Mouse (Mus musculus) CH12.LX (cell line): Measurements from ENCODE around the gene Mdm4. TPM values are rescaled to one million over a fixed set of nuclear protein-coding genes. Genes with fewer than 3 reads are reported as not detected.

Source experiments
- DNase-seq: peaks from one replicate; pipeline ENCODE4 v3.0.0-alpha.2; 2013; ENCODE audit errors: extremely low read depth
- H3K27ac ChIP-seq: 2 replicates; pipeline ENCODE4 v1.5.1; 2012; ENCODE audit warnings: low read depth, mild to moderate bottlenecking, control low read depth, moderate library complexity; ENCODE audit not compliant: insufficient read depth
- H3K27me3 ChIP-seq: replicated peaks from 2 replicates; pipeline ENCODE3; 2012; ENCODE audit warnings: inconsistent platforms
- H3K36me3 ChIP-seq, 2 experiments: replicated peaks in 1 of 2; 2 replicates each; pipeline versions ENCODE3 to v1.6.1; 2012; ENCODE audit warnings: inconsistent platforms in 1 of 2, low read length in 1 of 2, mild to moderate bottlenecking in 1 of 2, mixed read lengths in 1 of 2, moderate library complexity in 1 of 2; ENCODE audit not compliant: control insufficient read depth in 1 of 2, insufficient read depth in 1 of 2
- H3K4me1 ChIP-seq, 2 experiments: 2 replicates each; pipeline ENCODE4 v1.6.1; 2012; ENCODE audit warnings: inconsistent platforms in 1 of 2, moderate library complexity in 1 of 2; ENCODE audit not compliant: insufficient read depth in 2 of 2, control insufficient read depth in 1 of 2
- H3K4me2 ChIP-seq: 2 replicates; pipeline ENCODE4 v1.6.1; 2012; ENCODE audit warnings: low read depth, mild to moderate bottlenecking, control low read depth; ENCODE audit not compliant: poor library complexity, insufficient read depth, severe bottlenecking
- H3K4me3 ChIP-seq, 3 experiments: fragments of 150-350 bp in 1 of 3; sonication (generic) in 1 of 3; replicated peaks in 1 of 3; 2 replicates each; pipeline versions ENCODE3 to v1.5.1; 2011 to 2012; ENCODE audit warnings: low read depth in 2 of 3, low read length in 2 of 3, mild to moderate bottlenecking in 2 of 3, moderate library complexity in 2 of 3, control low read depth in 1 of 3, improper control_type of control experiment in 1 of 3, inconsistent platforms in 1 of 3, mixed read lengths in 1 of 3; ENCODE audit not compliant: poor library complexity in 1 of 3
- H3K79me2 ChIP-seq: replicated peaks from 2 replicates; pipeline ENCODE4 v1.6.1; 2012; ENCODE audit warnings: mild to moderate bottlenecking, moderate library complexity; ENCODE audit not compliant: control insufficient read depth, poor library complexity, insufficient read depth, severe bottlenecking; ENCODE audit errors: extremely low read depth
- H3K9ac ChIP-seq: 2 replicates; pipeline ENCODE4 v1.6.1; 2012; ENCODE audit warnings: low read depth, mild to moderate bottlenecking, control low read depth, moderate library complexity; ENCODE audit not compliant: insufficient read depth
- H3K9me3 ChIP-seq: replicated peaks from 2 replicates; pipeline ENCODE3; 2012; ENCODE audit warnings: low read length, inconsistent platforms, mixed read lengths
- BHLHE40 ChIP-seq: IDR thresholded peaks from 2 replicates; pipeline ENCODE4 v1.6.1; 2011; ENCODE audit warnings: mild to moderate bottlenecking, low read depth, low read length, improper control_type of control experiment
- CHD1 ChIP-seq: IDR thresholded peaks from 2 replicates; pipeline ENCODE4 v1.6.1; 2012; ENCODE audit warnings: low read depth, low read length, improper control_type of control experiment, inconsistent platforms
- CHD2 ChIP-seq: IDR thresholded peaks from 2 replicates; pipeline ENCODE4 v1.6.1; 2011; ENCODE audit warnings: low read length, improper control_type of control experiment
- CTCF ChIP-seq, 2 experiments: IDR thresholded peaks in 1 of 2; conservative IDR thresholded peaks in 1 of 2; 2 replicates each; pipeline ENCODE4 v1.5.1; 2011 to 2012; ENCODE audit warnings: low read depth in 2 of 2, low read length in 2 of 2, improper control_type of control experiment in 1 of 2, inconsistent platforms in 1 of 2, mild to moderate bottlenecking in 1 of 2, moderate library complexity in 1 of 2
- E2F4 ChIP-seq: IDR thresholded peaks from 2 replicates; pipeline ENCODE4 v1.6.1; 2011; ENCODE audit warnings: low read depth, low read length, improper control_type of control experiment; ENCODE audit not compliant: insufficient replicate concordance
- EP300 ChIP-seq: IDR thresholded peaks from 2 replicates; pipeline ENCODE4 v1.6.1; 2011; ENCODE audit warnings: low read length, improper control_type of control experiment
- ETS1 ChIP-seq: conservative IDR thresholded peaks from 2 replicates; pipeline ENCODE4 v1.6.1; 2012; ENCODE audit warnings: low read depth, mild to moderate bottlenecking, inconsistent platforms, low read length, improper control_type of control experiment, moderate library complexity
- HCFC1 ChIP-seq: IDR thresholded peaks from 2 replicates; pipeline ENCODE4 v1.6.1; 2012; ENCODE audit warnings: low read depth, mild to moderate bottlenecking, inconsistent platforms, low read length, improper control_type of control experiment
- JUN ChIP-seq: IDR thresholded peaks from 2 replicates; pipeline ENCODE4 v1.6.1; 2011; ENCODE audit warnings: low read depth, mild to moderate bottlenecking, low read length, improper control_type of control experiment, moderate library complexity; ENCODE audit not compliant: insufficient read depth
- JUND ChIP-seq: conservative IDR thresholded peaks from 2 replicates; pipeline ENCODE4 v1.6.1; 2011; ENCODE audit warnings: low read depth, low read length, improper control_type of control experiment
- MAFK ChIP-seq: IDR thresholded peaks from 2 replicates; pipeline ENCODE4 v1.6.1; 2011; ENCODE audit warnings: low read length, improper control_type of control experiment; ENCODE audit not compliant: insufficient replicate concordance
- MAX ChIP-seq: IDR thresholded peaks from 2 replicates; pipeline ENCODE4 v1.6.1; 2011; ENCODE audit warnings: low read length, improper control_type of control experiment
- MAZ ChIP-seq: IDR thresholded peaks from 2 replicates; pipeline ENCODE4 v1.6.1; 2012; ENCODE audit warnings: low read depth, mild to moderate bottlenecking, inconsistent platforms, low read length, improper control_type of control experiment, moderate library complexity
- MEF2A ChIP-seq: IDR thresholded peaks from 2 replicates; pipeline ENCODE4 v1.6.1; 2014; ENCODE audit warnings: low read depth, mild to moderate bottlenecking, inconsistent platforms, low read length, improper control_type of control experiment, borderline replicate concordance
- MXI1 ChIP-seq: IDR thresholded peaks from 2 replicates; pipeline ENCODE4 v1.6.1; 2011; ENCODE audit warnings: mild to moderate bottlenecking, low read depth, low read length, improper control_type of control experiment
- NELFE ChIP-seq: IDR thresholded peaks from 2 replicates; pipeline ENCODE4 v1.6.1; 2011; ENCODE audit warnings: low read depth, low read length, improper control_type of control experiment
- NRF1 ChIP-seq: IDR thresholded peaks from 2 replicates; pipeline ENCODE4 v1.6.1; 2014; ENCODE audit warnings: low read depth, mild to moderate bottlenecking, inconsistent platforms, low read length, improper control_type of control experiment, moderate library complexity
- PAX5 ChIP-seq: IDR thresholded peaks from 2 replicates; pipeline ENCODE4 v1.6.1; 2012; ENCODE audit warnings: low read length, inconsistent platforms, mixed read lengths
- POLR2AphosphoS2 ChIP-seq: IDR thresholded peaks from 2 replicates; pipeline ENCODE4 v1.6.1; 2011; ENCODE audit warnings: low read depth, low read length, improper control_type of control experiment
- RAD21 ChIP-seq: IDR thresholded peaks from 2 replicates; pipeline ENCODE4 v1.6.1; 2011; ENCODE audit warnings: low read depth, mild to moderate bottlenecking, low read length, improper control_type of control experiment, moderate library complexity
- RCOR1 ChIP-seq: conservative IDR thresholded peaks from 2 replicates; pipeline ENCODE4 v1.6.1; 2012; ENCODE audit warnings: low read depth, mild to moderate bottlenecking, inconsistent platforms, low read length, improper control_type of control experiment
- SIN3A ChIP-seq: IDR thresholded peaks from 2 replicates; pipeline ENCODE4 v1.6.1; 2012; ENCODE audit warnings: low read length, improper control_type of control experiment, inconsistent platforms
- TBP ChIP-seq: conservative IDR thresholded peaks from 2 replicates; pipeline ENCODE4 v1.6.1; 2011; ENCODE audit warnings: low read depth, low read length, improper control_type of control experiment
- UBTF ChIP-seq: IDR thresholded peaks from 2 replicates; pipeline ENCODE4 v1.6.1; 2012; ENCODE audit warnings: low read depth, mild to moderate bottlenecking, inconsistent platforms, low read length, improper control_type of control experiment, moderate library complexity
- USF1 ChIP-seq: IDR thresholded peaks from 2 replicates; pipeline ENCODE4 v1.6.1; 2014; ENCODE audit warnings: low read depth, mild to moderate bottlenecking, inconsistent platforms, low read length, improper control_type of control experiment
- USF2 ChIP-seq: conservative IDR thresholded peaks from 2 replicates; pipeline ENCODE4 v1.6.1; 2011; ENCODE audit warnings: low read depth, low read length, improper control_type of control experiment
- ZC3H11A ChIP-seq: IDR thresholded peaks from 2 replicates; pipeline ENCODE4 v1.6.1; 2012; ENCODE audit warnings: low read depth, mild to moderate bottlenecking, inconsistent platforms, low read length, improper control_type of control experiment
- ZKSCAN1 ChIP-seq: IDR thresholded peaks from 2 replicates; pipeline ENCODE4 v1.6.1; 2012; ENCODE audit warnings: low read depth, inconsistent platforms, low read length, improper control_type of control experiment, borderline replicate concordance
- ZMIZ1 ChIP-seq: IDR thresholded peaks from 2 replicates; pipeline ENCODE4 v1.6.1; 2012; ENCODE audit warnings: low read depth, mild to moderate bottlenecking, inconsistent platforms, low read length, improper control_type of control experiment
- ZNF384 ChIP-seq: IDR thresholded peaks from 2 replicates; pipeline ENCODE4 v1.6.1; 2012; ENCODE audit warnings: low read depth, low read length, improper control_type of control experiment, inconsistent platforms
- dilution Hi-C: fragments of 300-500 bp; cut with MboI; formaldehyde crosslinking; loops from 2 replicates; pipeline ENCODE4 v1.14.3; 2020; ENCODE audit warnings: low sequenced_read_pairs; ENCODE audit not compliant: extremely low pct_unique_long_range_greater_than_20kb, extremely low pct_ligation_motif_present
- in situ Hi-C: fragments of 300-500 bp; cut with MboI; formaldehyde crosslinking; loops from 3 replicates; pipeline ENCODE4 v1.14.3; 2019; ENCODE audit warnings: low sequenced_read_pairs, low pct_ligation_motif_present, low pct_unique_long_range_greater_than_20kb, mixed read lengths
- polyA plus RNA-seq: library from polyadenylated mRNA; unstranded; fragments of >175 nt; gene quantifications from 2 replicates; pipeline ENCODE4 v1.2.1, GENCODE M21; 2012; ENCODE audit warnings: low read depth; ENCODE audit not compliant: insufficient read length
- total RNA-seq, 2 experiments: library from RNA; depleted of rRNA; stranded (reverse); fragments of 300-350 nt in 1 of 2; fragments of >200 nt in 1 of 2; gene quantifications; 2 replicates each; pipeline ENCODE4 v1.2.3; 2012 to 2014

The Mdm4 gene
- total and polyA plus RNA-seq, 3 experiments, result 66.5 to 107 (median 78.9) TPM

DNA sequence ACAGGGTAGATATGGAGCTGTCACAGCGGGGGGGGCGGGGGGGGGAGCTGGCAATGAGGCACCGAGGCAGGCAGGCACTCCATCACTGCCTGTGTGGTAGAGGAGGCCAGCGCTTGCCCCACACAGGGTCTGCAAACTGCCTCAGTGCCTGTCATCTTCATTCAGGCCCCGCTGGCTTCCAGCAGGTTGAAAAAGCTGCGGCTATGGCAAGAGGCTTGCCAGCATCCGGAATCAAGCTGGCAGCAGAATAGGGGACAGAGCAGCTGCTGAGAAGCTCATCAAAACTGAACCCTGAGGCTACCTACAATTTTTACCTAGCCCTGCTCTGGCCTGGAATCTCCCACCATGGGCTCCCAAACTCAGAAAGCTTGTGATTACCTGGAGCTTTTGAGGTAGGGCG is 112.8 kb downstream of the Mdm4 start:
- Histone ChIP-seq H3K4me3 (no peak overlapping the region), H3K9ac (no peak overlapping the region), H3K27me3 (peaks cover 94% of the 10 kb centered on the region), H3K9me3 (no peaks in the 10 kb centered on the region), H3K4me2 (no peak overlapping the region), H3K4me1 (no peaks in the 10 kb centered on the region), H3K27ac (no peak overlapping the region), H3K36me3 (no peaks in the 10 kb centered on the region), H3K79me2 (no peaks in the 10 kb centered on the region)
- dilution Hi-C loops (no loop called here), in situ Hi-C loops (no loop called here)
- DNase-seq, result no peak
- TF ChIP-seq TBP (no peak), CHD1 (no peak), ZMIZ1 (no peak), NELFE (no peak), ZKSCAN1 (no peak)

DNA sequence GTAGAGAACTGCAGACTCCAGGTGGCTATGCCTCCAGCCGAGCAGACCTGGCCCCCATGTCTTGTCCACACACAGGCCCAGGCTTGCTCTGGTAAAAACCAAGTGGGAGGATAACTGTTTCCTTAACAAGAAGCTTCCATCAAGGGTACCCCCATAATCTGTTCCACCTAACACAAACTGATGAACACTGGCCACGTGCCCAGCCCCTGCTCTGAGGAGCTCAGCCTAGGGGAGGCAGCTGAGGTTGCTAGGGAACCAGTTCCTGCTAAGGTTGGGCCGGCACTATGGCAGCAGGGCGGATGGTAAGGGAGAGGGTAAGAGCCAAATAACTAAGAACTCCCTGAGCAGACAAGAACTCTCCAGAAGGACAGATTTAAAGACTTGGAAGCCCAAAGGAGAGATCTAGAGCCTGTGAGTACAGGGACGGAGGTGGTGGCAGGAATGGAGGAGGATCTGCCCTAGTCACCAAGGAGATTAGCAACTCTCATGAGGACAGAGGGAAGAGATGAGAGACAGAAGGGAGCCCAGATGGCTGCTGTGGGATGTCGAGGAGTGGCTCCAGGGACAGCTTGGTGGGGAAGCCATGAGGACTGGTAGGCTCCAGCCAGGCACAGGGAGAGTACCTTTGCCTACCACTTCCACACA is 114.4 kb downstream of the Mdm4 start:
- in situ Hi-C loops, result no loop called here

GRCm38 (mm10) chr1:132910414-132911041 is 119.8 kb downstream of the Mdm4 start:
- Histone ChIP-seq H3K79me2 (no peaks in the 10 kb centered on the region), H3K4me1 (no peaks in the 10 kb centered on the region), H3K4me3 (no peak overlapping the region), H3K9me3 (no peaks in the 10 kb centered on the region), H3K36me3 (no peaks in the 10 kb centered on the region), H3K9ac (no peak overlapping the region), H3K27ac (no peak overlapping the region), H3K4me2 (no peak overlapping the region), H3K27me3 (peaks cover 91% of the 10 kb centered on the region)
- TF ChIP-seq CHD1 (no peak), USF1 (no peak), NRF1 (no peak), MAZ (no peak), ETS1 (no peak), ZNF384 (no peak), HCFC1 (no peak), UBTF (no peak), TBP (no peak), E2F4 (no peak), PAX5 (no peak), RCOR1 (no peak), BHLHE40 (no peak), ZC3H11A (no peak), MAX (no peak), ZMIZ1 (no peak), JUN (no peak)
- DNase-seq, result no peak
- in situ Hi-C loops, result no loop called here
- dilution Hi-C loops, result no loop called here

More for the DNA sequence above, 114.4 kb downstream of the Mdm4 start:
- H3K79me2 ChIP-seq, result no peaks in the 10 kb centered on the region
- H3K9ac ChIP-seq, result no peak overlapping the region
- TF ChIP-seq SIN3A (no peak), MXI1 (no peak), E2F4 (no peak), MAFK (no peak), USF2 (no peak), MAX (no peak), EP300 (no peak), JUND (no peak), POLR2AphosphoS2 (no peak), CTCF (conservative IDR thresholded peaks at IDR 0.05 in 1 of 2, IDR thresholded peaks at IDR 0.05 in 1 of 2; ENCODE audit: low read depth in 2 of 2, low read length in 2 of 2) (no peak), RAD21 (no peak), MEF2A (no peak), CHD2 (no peak)
- no peak overlapping the region for H3K4me3 ChIP-seq
- no peaks in the 10 kb centered on the region for H3K36me3 ChIP-seq
- no peak overlapping the region for H3K27ac ChIP-seq
- dilution Hi-C loops, result no loop called here
- H3K4me1 ChIP-seq, result no peaks in the 10 kb centered on the region
- no peaks in the 10 kb centered on the region for H3K9me3 ChIP-seq
- DNase-seq, result no peak
- no peak overlapping the region for H3K4me2 ChIP-seq
- peaks cover 93% of the 10 kb centered on the region for H3K27me3 ChIP-seq
